8 mouse cellular contexts compared by ENCODE assay signal in the genomic region with DNA sequence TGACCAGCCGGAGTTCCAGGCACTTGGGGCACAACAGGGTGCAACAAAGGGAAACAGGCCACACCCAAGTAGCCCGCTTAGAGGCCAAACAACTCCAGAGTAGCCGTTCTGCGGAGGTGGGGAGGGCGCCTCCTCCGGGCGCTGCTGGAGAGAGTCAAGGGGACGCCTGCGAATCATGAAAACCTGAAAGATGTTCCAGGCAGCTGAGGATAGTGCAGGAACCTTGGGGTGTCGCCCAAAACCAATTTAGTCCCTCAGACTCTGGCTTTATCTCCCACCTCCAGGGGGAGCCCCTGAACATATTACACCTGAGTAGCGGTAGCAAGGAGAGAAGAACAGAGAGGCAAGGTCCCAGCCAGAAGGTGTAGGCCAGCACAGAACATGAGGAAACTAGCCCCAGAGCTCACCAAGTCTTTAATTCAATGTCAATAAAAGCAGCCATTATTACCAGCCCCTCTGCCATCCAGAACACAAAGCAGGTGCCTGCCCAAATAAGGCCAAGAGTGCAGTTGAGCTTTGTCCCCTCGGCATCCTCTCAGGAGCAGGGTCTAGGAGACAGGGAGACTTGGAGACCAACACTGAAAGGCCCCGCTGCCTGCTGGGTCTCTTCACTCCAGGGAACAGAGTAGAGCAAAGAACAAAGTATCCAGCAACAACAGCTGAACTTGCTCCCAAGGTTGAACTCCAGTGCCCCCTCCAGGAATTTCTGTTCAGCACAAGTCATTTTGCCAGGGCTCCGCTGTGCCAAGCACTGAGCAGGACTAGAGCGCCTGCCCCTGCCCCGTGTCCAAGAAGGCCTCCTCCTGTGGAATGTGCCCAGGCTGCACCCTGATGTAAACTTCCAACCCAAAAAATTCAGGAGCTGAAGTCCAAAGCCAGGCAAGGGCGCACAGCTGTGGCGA. TPM values are rescaled to one million over a fixed set of nuclear protein-coding genes. Genes with fewer than 3 reads are reported as not detected.
A peak's percentile ranks its signal among the peaks of the same experiment; 100 is the strongest.
DNase-seq lines count a peak whose midpoint lies in the region; ATAC-seq and TF ChIP-seq lines count a peak whose summit lies in the region.

No protein-coding gene starts in this region.

- DNase-seq in heart, adult 18-20 months: peak; percentile 70 to 80
- DNase-seq in heart, adult 11 months: no peak
- DNase-seq in forebrain, postnatal 0 days: peak; percentile 56
- DNase-seq in hindbrain, postnatal 0 days (ENCODE audit: low spot score): peak; percentile 67
- DNase-seq in limb, embryonic 10.5 days (ENCODE audit: low spot score): peak; percentile 75
- peak; percentile 60 for DNase-seq in stomach, postnatal 0 days (ENCODE audit: low spot score)

- H3K9me3 ChIP-seq in forebrain, postnatal 0 days (ENCODE audit: low read length): no peaks in the 10 kb centered on the region
- H3K9me3 ChIP-seq in hindbrain, postnatal 0 days (ENCODE audit: low read length): no peaks in the 10 kb centered on the region
- H3K9me3 ChIP-seq in limb, embryonic 10.5 days (replicated peaks): no peaks in the 10 kb centered on the region
- H3K9me3 ChIP-seq in midbrain, embryonic 13.5 days: no peaks in the 10 kb centered on the region
- H3K9me3 ChIP-seq in stomach, postnatal 0 days (ENCODE audit: control insufficient read depth, low read length): no peaks in the 10 kb centered on the region

- H3K36me3 ChIP-seq in forebrain, postnatal 0 days (ENCODE audit: insufficient read depth): no peaks in the 10 kb centered on the region
- H3K36me3 ChIP-seq in hindbrain, postnatal 0 days (ENCODE audit: insufficient read depth, low read length): no peaks in the 10 kb centered on the region
- H3K36me3 ChIP-seq in limb, embryonic 10.5 days: no peaks in the 10 kb centered on the region
- H3K36me3 ChIP-seq in midbrain, embryonic 13.5 days: no peaks in the 10 kb centered on the region
- no peaks in the 10 kb centered on the region for H3K36me3 ChIP-seq in stomach, postnatal 0 days (ENCODE audit: control insufficient read depth, insufficient read depth, low read length)

- H3K27ac ChIP-seq in bone marrow, adult 2 months (ENCODE audit: control insufficient read depth, insufficient read depth, low read depth, low read length, poor library complexity): no peak overlapping the region; the same call in 1 of the 2 replicates
- H3K27ac ChIP-seq in forebrain, postnatal 0 days (ENCODE audit: low read depth, low read length): no peak overlapping the region
- no peak overlapping the region for H3K27ac ChIP-seq in hindbrain, postnatal 0 days
- H3K27ac ChIP-seq in limb, embryonic 10.5 days: peak overlapping the region; percentile 90; the same call in 1 of the 2 replicates
- H3K27ac ChIP-seq in midbrain, embryonic 13.5 days: no peak overlapping the region
- H3K27ac ChIP-seq in stomach, postnatal 0 days (replicated peaks): no peak overlapping the region

- no peak for TF ChIP-seq EP300 in stomach, postnatal 0 days (optimal IDR thresholded peaks at IDR 0.05)

- no peak overlapping the region for H3K9ac ChIP-seq in forebrain, postnatal 0 days
- no peak overlapping the region for H3K9ac ChIP-seq in hindbrain, postnatal 0 days (replicated peaks; ENCODE audit: low read length)
- no peak overlapping the region for H3K9ac ChIP-seq in midbrain, embryonic 13.5 days (replicated peaks)
- H3K9ac ChIP-seq in stomach, postnatal 0 days (ENCODE audit: low read length): no peak overlapping the region

- peaks cover 3% of the 10 kb centered on the region; the same call in 1 of the 2 replicates for H3K27me3 ChIP-seq in forebrain, postnatal 0 days (ENCODE audit: insufficient read depth, low read length)
- H3K27me3 ChIP-seq in hindbrain, postnatal 0 days (ENCODE audit: insufficient read depth, low read length): no peaks in the 10 kb centered on the region
- H3K27me3 ChIP-seq in limb, embryonic 10.5 days (ENCODE audit: low read depth, poor library complexity, severe bottlenecking): peaks cover 62% of the 10 kb centered on the region
- peaks cover 22% of the 10 kb centered on the region for H3K27me3 ChIP-seq in midbrain, embryonic 13.5 days
- no peaks in the 10 kb centered on the region for H3K27me3 ChIP-seq in stomach, postnatal 0 days (ENCODE audit: control insufficient read depth, insufficient read depth, low read length)

- no peak for ATAC-seq in forebrain, postnatal 0 days
- peak; percentile 17; the same call in 1 of the 2 replicates for ATAC-seq in hindbrain, postnatal 0 days
- 0 out of 2 replicates have a peak, but pooled peaks have one; percentile 5 for ATAC-seq in midbrain, embryonic 13.5 days
- ATAC-seq in stomach, postnatal 0 days (ENCODE audit: low FRiP score, low TSS enrichment): 0 out of 2 replicates have a peak, but pooled peaks have one; percentile 28

- no peaks in the 10 kb centered on the region for H3K4me1 ChIP-seq in bone marrow, adult 2 months (ENCODE audit: control insufficient read depth, insufficient read depth, low read length)
- H3K4me1 ChIP-seq in forebrain, postnatal 0 days (ENCODE audit: insufficient read depth): peaks cover 17% of the 10 kb centered on the region; the same call in 1 of the 2 replicates
- H3K4me1 ChIP-seq in hindbrain, postnatal 0 days (ENCODE audit: insufficient read depth, low read length): peaks cover 21% of the 10 kb centered on the region
- H3K4me1 ChIP-seq in limb, embryonic 10.5 days: peaks cover 56% of the 10 kb centered on the region
- H3K4me1 ChIP-seq in midbrain, embryonic 13.5 days (replicated peaks): peaks cover 57% of the 10 kb centered on the region
- peaks cover 2% of the 10 kb centered on the region; the same call in 1 of the 2 replicates for H3K4me1 ChIP-seq in stomach, postnatal 0 days (replicated peaks; ENCODE audit: control insufficient read depth, insufficient read depth)

- TF ChIP-seq CTCF in bone marrow, adult 2 months (IDR thresholded peaks at IDR 0.05; ENCODE audit: control insufficient read depth, insufficient read depth, low read length): peak; percentile 36; the same call in 1 of the 2 replicates
- TF ChIP-seq CTCF in forebrain, postnatal 0 days (IDR thresholded peaks at IDR 0.05; ENCODE audit: low read depth): peak; percentile 58
- TF ChIP-seq CTCF in hindbrain, postnatal 0 days (IDR thresholded peaks at IDR 0.05; ENCODE audit: low read depth): peak; percentile 65
- TF ChIP-seq CTCF in stomach, postnatal 0 days (IDR thresholded peaks at IDR 0.05; ENCODE audit: low read depth): peak; percentile 81

- WGBS in bone marrow, adult 2 months: 21% methylated on average over 18 of the region's 18 CpGs
- WGBS in forebrain, postnatal 0 days: 11% methylated on average over 18 of the region's 18 CpGs
- WGBS in hindbrain, postnatal 0 days: 8% methylated on average over 18 of the region's 18 CpGs
- WGBS in limb, embryonic 10.5 days: 9% methylated on average over 18 of the region's 18 CpGs
- 6% methylated on average over 18 of the region's 18 CpGs for WGBS in midbrain, embryonic 13.5 days
- WGBS in stomach, postnatal 0 days: 12% methylated on average over 18 of the region's 18 CpGs

- TF ChIP-seq POLR2A in bone marrow, adult 2 months (IDR thresholded peaks at IDR 0.05; ENCODE audit: borderline replicate concordance, control insufficient read depth, low read depth, low read length): no peak

- no peak overlapping the region for H3K4me3 ChIP-seq in bone marrow, adult 2 months (replicated peaks; ENCODE audit: control insufficient read depth, low read depth, low read length)
- H3K4me3 ChIP-seq in forebrain, postnatal 0 days (ENCODE audit: low read depth, low read length): no peak overlapping the region
- H3K4me3 ChIP-seq in hindbrain, postnatal 0 days (ENCODE audit: low read length): no peak overlapping the region
- peak overlapping the region; percentile 80; the same call in 1 of the 2 replicates for H3K4me3 ChIP-seq in limb, embryonic 10.5 days
- H3K4me3 ChIP-seq in midbrain, embryonic 13.5 days (replicated peaks): no peak overlapping the region
- no peak overlapping the region for H3K4me3 ChIP-seq in stomach, postnatal 0 days (ENCODE audit: low read depth, low read length)

- peak overlapping the region; percentile 100; the same call in 1 of the 2 replicates for H3K4me2 ChIP-seq in forebrain, postnatal 0 days (ENCODE audit: low read depth)
- H3K4me2 ChIP-seq in hindbrain, postnatal 0 days (ENCODE audit: low read depth, low read length): peak overlapping the region; percentile 100
- 0 out of 2 replicates have a peak overlapping the region, but pooled peaks have one; percentile 0 for H3K4me2 ChIP-seq in midbrain, embryonic 13.5 days (replicated peaks)
- H3K4me2 ChIP-seq in stomach, postnatal 0 days (replicated peaks; ENCODE audit: low read depth): peak overlapping the region; percentile 23; the same call in 1 of the 2 replicates

RNA-seq across cellular contexts. Expression of a gene that starts 0.8 kb away (rescaled TPM):
- 10 to 100 TPM in 1 of 2 experiments, 1 to 10 TPM in 1; 8.2 to 11.0 TPM for total RNA-seq in heart, adult 18-20 months (2021)
- polyA plus RNA-seq in bone marrow, adult 2 months (2011; ENCODE audit: insufficient read depth, insufficient read length, low replicate concordance, missing spikeins): 0.68 and 2.5 TPM in 2 replicates
- 20.0 and 29.8 TPM in 2 replicates for total RNA-seq in forebrain, postnatal 0 days (2014; rRNA removed)
- 5.3 and 10.0 TPM in 2 replicates for polyA plus RNA-seq in forebrain, postnatal 0 days (2015; fragmentation: Nextera tagmentation; extraction: Ambion mirVana)
- 47.8 and 50.3 TPM in 2 replicates for total RNA-seq in hindbrain, postnatal 0 days (2014; rRNA removed)
- polyA plus RNA-seq in hindbrain, postnatal 0 days (2015; fragmentation: Nextera tagmentation; extraction: Ambion mirVana): 11.5 and 12.4 TPM in 2 replicates
- 6.1 and 8.3 TPM in 2 replicates for polyA plus RNA-seq in limb, embryonic 10.5 days (2016; fragmentation: Nextera tagmentation; extraction: Ambion mirVana)
- 16.3 and 17.4 TPM in 2 replicates for polyA plus RNA-seq in midbrain, embryonic 13.5 days (2015; fragmentation: Nextera tagmentation; extraction: Ambion mirVana)
- 3.1 and 4.2 TPM in 2 replicates for polyA plus RNA-seq in stomach, postnatal 0 days (2015; fragmentation: Nextera tagmentation; extraction: Ambion mirVana)

Comparison
In these comparisons a context has a peak if more than half of its experiments do, and no peak if none do; other contexts are left out.
1. H3K4me2 ChIP-seq: peak in every context shown above with its lines; median percentile 100 in forebrain, postnatal 0 days; 100 in hindbrain, postnatal 0 days; 23 in stomach, postnatal 0 days; 0 in midbrain, embryonic 13.5 days.